Mouse (Mus musculus) T-helper 2 cell (primary cell): ENCODE data around the gene Psg17.
"Not testable (repeated sequence)": the region's sequence is repeated elsewhere in the genome, so short reads cannot be mapped to it uniquely, and the experiment has no call there.

Source experiments
- in situ Hi-C: fragments of 300-600 bp; cut with MboI, MseI; formaldehyde crosslinking; loops from one replicate; pipeline ENCODE4 v1.15.1; 2025; ENCODE audit warnings: high pct_unique_total_duplicates

Psg17 gene

GRCm38 (mm10) chr7:18821507-18821906, at the start of gene Psg17:
Psg17 (minus strand) TSS chr7:18821607.
- in situ Hi-C loops, result no loop called here

- in situ Hi-C loops, result not testable (repeated sequence)
Observed at GRCm38 (mm10) chr7:18871031-18871430, 49.6 kb upstream of the Psg17 start, which contains the start of gene Pglyrp1. Pglyrp1 (plus strand) TSS chr7:18871331.

- in situ Hi-C loops, result loop anchor here (10.0 kb wide), 1 partner anchor 114 kb away; no protein-coding TSS in a partner anchor
Observed at GRCm38 (mm10) chr7:18868491-18868890, 47.1 kb upstream of the Psg17 start.

GRCm38 (mm10) chr7:18862801-18863200, 41.4 kb upstream of the Psg17 start:
- in situ Hi-C loops, result loop anchor here (10.0 kb wide), 1 partner anchor 108 kb away; no protein-coding TSS in a partner anchor

DNA sequence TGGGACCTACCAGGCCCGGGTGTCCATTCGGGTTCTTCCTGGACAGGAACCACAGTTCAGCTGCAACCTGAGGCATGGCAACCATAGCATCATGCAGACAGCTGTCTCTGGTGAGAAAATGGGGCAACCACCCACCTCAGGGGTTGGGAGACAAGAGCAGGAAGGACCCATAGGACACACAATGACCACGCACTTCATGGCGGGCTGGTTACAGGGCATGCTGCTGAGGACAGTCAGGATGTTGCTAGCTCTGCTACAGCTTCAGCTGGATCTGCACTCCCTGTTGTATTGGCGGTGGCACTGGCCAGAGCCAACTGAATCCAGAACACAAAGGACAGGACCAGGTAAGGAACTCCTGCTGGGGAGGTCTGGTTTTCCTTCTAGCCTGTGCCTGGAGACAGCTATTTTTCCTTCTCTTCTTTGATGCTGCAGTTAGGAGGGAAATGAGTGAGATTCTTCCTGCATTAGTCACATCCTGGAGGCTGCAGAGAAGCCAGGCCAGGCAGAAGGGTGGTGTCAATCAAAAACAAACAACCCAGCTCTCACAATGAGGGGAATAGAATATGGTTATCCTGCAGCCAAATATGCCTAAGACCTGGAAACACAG, 37.0 kb upstream of the Psg17 start:
- in situ Hi-C loops, result no loop called here

DNA sequence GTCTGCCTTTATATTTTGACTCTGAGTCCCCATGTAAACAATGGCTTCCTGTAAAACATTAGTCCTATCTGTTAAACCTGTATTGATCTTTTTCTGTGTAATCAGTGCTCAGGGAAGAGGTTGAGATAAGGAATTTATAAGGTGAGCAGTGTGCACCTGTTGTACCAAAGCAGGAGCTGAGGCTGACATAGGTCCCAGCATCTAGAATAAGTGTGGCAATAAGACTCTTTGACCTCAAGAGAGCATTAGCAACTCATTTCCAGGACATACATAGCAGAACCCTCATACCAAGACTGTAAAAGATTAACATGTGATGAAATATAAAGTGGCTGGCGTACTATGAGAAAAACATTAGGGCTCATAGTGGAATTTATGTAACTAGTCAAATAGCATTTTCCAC, 27.0 kb upstream of the Psg17 start:
- in situ Hi-C loops, result no loop called here

- in situ Hi-C loops, result no loop called here
Observed at GRCm38 (mm10) chr7:18844811-18845210, 23.4 kb upstream of the Psg17 start.

- in situ Hi-C loops, result no loop called here
Observed at GRCm38 (mm10) chr7:18841174-18841567, 19.8 kb upstream of the Psg17 start.

- in situ Hi-C loops, result no loop called here
Observed at GRCm38 (mm10) chr7:18840386-18841173, 19.2 kb upstream of the Psg17 start.

DNA sequence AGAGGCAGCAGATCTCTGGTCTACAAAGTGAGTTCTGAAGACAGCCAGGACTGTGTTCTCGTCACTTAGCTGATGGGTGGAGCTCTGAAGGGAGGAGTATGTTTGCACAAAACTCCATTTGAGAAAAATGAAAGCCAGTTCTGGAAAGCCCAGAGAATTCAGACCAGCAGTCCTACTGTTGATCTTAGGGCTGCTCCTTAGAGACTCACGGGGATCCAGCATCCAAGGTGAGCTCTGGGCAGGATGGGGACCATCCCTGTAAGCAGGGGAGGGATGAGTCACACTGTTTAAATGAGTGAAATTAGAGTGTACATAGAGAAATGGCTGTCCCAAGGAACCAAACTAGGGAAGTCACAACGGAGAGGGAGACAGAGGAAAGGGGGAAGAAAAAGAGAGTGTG, 18.5 kb upstream of the Psg17 start, which contains the start of gene Mill2:
Mill2 (plus strand) TSS at position 102 of the 400 bp plus-strand sequence.
- in situ Hi-C loops, result no loop called here

GRCm38 (mm10) chr7:18832298-18832697, 10.9 kb upstream of the Psg17 start:
- in situ Hi-C loops, result no loop called here

- in situ Hi-C loops, result no loop called here
Observed at GRCm38 (mm10) chr7:18829545-18829944, 8.1 kb upstream of the Psg17 start.

DNA sequence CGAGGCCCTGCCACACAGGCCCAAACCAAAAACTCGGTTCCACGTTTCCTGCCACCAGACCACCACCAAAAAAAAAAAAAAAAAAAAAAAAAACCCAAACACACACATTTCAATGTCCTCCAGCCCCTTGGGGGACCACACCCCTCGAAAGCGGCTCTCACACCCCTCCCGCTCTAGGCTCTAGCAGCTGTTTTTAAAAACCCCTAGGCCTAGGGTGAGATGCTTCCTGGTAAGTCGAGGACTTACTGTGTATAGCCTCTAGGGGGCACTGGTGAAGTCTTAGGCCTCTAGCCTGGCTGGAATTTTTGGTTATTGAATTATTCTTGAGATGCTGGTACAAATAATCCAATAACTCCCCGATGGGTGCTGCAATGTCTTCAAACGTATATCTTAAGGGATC, 7.2 kb upstream of the Psg17 start:
- in situ Hi-C loops, result no loop called here

DNA sequence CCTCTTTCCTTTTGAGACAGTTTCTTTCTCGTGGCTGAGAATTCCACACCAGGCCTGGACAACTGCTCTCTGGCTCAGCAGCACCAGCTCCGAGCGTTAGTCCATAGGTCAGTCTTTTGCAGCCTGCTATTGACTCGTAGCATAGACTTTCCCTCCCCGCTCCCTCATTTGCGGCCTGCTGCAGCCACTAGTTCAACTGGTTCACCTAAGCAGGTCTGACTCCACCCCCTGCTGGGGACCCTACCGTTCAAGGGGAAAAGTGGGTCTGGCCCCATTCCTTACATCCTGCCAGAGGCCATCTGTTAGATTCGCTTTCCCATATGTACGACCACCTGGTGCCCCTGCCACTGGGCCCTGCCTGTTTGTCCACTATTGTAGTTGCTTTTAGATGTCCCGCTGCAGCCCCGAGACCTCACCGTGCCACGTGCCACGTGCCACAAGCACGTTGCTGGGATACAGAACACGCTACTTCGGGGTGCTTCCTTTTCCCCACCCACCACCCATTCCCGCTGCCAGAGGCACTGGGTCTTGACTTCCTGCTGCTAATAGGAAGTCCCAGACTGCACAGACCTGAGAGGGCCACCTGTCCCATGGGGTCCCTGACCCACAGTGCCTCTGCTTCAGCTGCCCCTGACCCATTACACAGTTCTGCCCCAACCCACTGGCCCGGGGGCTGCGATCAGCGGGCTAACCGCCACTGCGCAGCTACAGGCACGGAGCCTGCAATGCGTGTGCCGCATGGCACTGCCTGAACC, 6.6 kb upstream of the Psg17 start:
- in situ Hi-C loops, result no loop called here

DNA sequence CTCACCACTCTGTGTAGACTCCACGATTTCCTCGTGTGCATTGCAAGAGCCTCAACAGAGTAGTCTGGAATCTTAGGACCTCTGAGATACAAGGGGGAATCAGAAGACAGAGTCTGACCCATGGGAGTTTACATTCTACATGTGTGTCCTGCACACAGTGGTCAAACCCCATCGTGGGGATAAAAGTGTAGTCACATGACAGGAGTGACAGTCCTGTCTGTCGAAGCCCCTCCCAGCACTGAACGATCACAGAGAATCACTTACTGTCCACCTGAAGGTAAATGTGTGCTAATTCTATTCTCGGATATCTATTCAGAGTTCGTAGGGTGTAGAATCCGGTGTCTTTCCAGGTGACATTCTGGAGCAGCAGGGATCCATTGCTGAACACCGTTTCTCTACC, 3.1 kb downstream of the Psg17 start:
- in situ Hi-C loops, result loop anchor here (5.0 kb wide), 1 partner anchor 1721 kb away; no protein-coding TSS in a partner anchor

GRCm38 (mm10) chr7:18803526-18803925, 17.9 kb downstream of the Psg17 start:
- in situ Hi-C loops, result no loop called here

DNA sequence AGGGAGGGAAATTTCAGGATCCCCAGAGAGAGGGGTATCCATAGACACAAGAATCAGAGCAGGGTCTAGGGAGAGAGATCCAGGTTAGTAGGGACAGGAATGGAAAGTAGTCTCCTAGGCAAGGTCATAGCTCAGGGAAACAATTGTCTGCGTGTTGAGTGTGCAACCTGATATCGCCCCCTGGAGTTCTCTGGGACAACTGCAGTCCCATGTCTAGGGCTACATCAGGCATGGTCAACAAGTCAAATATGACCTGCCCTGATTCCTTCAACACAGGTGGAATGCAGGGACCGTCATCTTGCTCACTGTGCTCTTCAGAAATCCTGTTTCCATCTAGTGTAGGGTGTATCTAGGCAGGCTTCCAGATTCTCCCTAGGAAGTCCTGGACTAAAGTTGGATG, 22.3 kb downstream of the Psg17 start:
- in situ Hi-C loops, result no loop called here

DNA sequence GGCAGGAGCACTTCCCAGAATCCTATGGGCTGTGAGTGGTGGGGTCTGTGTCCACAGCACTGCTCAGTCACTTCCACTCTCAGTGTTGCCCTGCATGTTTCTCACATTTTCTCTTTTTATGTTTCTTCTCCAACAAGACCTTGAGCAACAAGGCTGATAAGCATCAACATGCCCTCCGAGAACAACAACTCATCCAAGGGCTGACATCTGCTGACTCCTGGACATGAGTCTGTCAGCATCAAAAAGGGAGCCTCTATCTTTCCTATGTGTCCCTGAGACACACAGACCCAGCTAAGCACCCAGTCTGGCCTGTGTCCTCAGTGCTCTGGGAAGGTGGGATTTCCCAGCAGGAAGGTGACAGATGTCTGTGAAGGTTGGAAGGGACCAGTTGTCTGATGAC, 23.0 kb downstream of the Psg17 start, which contains the start of gene Psg19:
Psg19 (minus strand) TSS at position 101 of the 400 bp plus-strand sequence.
- in situ Hi-C loops, result no loop called here

DNA sequence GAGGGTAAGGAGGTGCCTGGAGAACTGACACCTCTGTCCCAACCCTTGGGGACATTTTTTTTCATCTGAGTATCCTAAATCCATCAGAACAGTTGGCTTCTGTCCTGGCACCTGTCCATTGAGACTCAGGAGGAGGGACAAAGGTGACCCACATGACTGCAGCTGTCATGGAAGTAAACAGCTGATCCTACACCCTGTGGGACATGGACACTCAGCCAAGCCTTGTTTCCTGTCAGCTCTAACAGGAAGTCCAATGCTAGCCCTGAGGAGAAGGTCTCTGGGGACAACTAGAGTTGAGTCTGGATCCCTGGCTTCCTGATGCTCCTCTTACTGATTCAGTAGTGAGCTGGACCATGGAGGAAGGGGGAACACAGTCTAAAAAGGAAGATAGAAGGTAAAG, 30.7 kb downstream of the Psg17 start:
- in situ Hi-C loops, result not testable (repeated sequence)

- in situ Hi-C loops, result not testable (repeated sequence)
Observed at GRCm38 (mm10) chr7:18781301-18781700, 40.1 kb downstream of the Psg17 start.

- in situ Hi-C loops, result no loop called here
Observed at GRCm38 (mm10) chr7:18779337-18779781, 42.0 kb downstream of the Psg17 start.
